Comparison of ENCODE assay signal across 9 mouse cellular contexts in the genomic region with DNA sequence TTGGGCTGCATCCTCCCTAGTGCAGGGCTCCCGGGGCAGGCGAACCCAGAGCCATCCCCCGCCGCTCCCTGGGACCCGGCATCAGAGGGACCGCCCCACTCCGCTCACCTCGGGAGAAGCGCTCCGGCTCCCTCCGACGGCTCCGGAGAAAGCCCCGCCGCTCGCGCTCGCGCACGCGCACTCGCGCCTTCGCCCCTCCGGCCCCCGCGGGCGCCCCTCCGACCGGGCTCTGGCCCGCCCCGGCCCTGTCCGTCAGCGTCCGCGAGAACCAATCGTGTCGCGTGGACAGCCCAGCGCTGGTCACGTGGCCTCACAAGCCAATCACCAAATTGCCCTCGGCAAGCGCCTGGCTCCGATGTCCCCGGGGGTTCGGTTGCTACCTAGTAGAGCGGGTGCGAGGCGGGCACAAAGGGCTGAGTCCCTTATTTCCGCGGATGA. TPM values are rescaled to one million over a fixed set of nuclear protein-coding genes. Genes with fewer than 3 reads are reported as not detected.
DNase-seq lines count a peak whose midpoint lies in the region; ATAC-seq and TF ChIP-seq lines count a peak whose summit lies in the region.
"Had no signal": no experiment of that assay in that cellular context is flagged by ENCODE, and none has a peak within 500 bp of the region (broad histone marks: within the 10 kb centered on the region; RNA-seq: fewer than 3 reads in every experiment).

Gene Tmem108 (minus strand): TSS at position 191 of the 438 bp plus-strand sequence.

- H3K4me1 ChIP-seq in intestine, postnatal 0 days (replicated peaks; ENCODE audit: control insufficient read depth, insufficient read depth, low read length), result no peaks in the 10 kb centered on the region; the same call in 1 of the 2 replicates

- peaks cover 30% of the 10 kb centered on the region for H3K27me3 ChIP-seq in intestine, postnatal 0 days (replicated peaks; ENCODE audit: control insufficient read depth, insufficient read depth, low read length)

- DNase-seq in adrenal gland, adult (ENCODE audit: inconsistent age in 2 of 2, low spot score in 1 of 2), result peak; percentile 92 to 96
- peak; percentile 95 for DNase-seq in embryo, embryonic 10.5 days (ENCODE audit: low spot score)
- DNase-seq in left cerebral cortex, postnatal 25 days (ENCODE audit: low spot score in 2 of 2), result peak; percentile 91 to 96
- DNase-seq in mesoderm, embryonic 11.5 days (ENCODE audit: low read depth, low spot score), result peak; percentile 94
- DNase-seq in right cerebral cortex, postnatal 4 days, result peak; percentile 86
- peak; percentile 78 to 89 for DNase-seq in urinary bladder, postnatal 4 days (ENCODE audit: low spot score in 2 of 2)

- peak within 1 kb of the TSS; percentile 89 for H3K4me2 ChIP-seq in intestine, postnatal 0 days (replicated peaks; ENCODE audit: low read depth)

- WGBS in intestine, postnatal 0 days, result under 1% methylated on average over 40 of the region's 51 CpGs

- no peak for TF ChIP-seq CTCF in intestine, postnatal 0 days (IDR thresholded peaks at IDR 0.05; ENCODE audit: low read depth)

- no peaks in the 10 kb centered on the region for H3K9me3 ChIP-seq in intestine, postnatal 0 days (ENCODE audit: control insufficient read depth)

- H3K36me3 ChIP-seq in intestine, postnatal 0 days (ENCODE audit: control insufficient read depth, insufficient read depth), result no peaks in the 10 kb centered on the region

- peak; percentile 71 for ATAC-seq in granulocyte monocyte progenitor cell, adult 5-6 weeks (replicated peaks; ENCODE audit: poor library complexity, severe bottlenecking)
- ATAC-seq in intestine, postnatal 0 days, result peak; percentile 84

- peak within 1 kb of the TSS; percentile 57 for H3K4me3 ChIP-seq in intestine, postnatal 0 days (ENCODE audit: low read depth, low read length)

- H3K27ac ChIP-seq in intestine, postnatal 0 days (ENCODE audit: low read depth, low read length), result no peak within 1 kb of the TSS

- intact Hi-C loops in left cerebral cortex, postnatal 25 days (cut with DNase I), result loop anchor here (2.0 to 5.0 kb wide), 2 partner anchors 86 to 235 kb away; no protein-coding TSS in a partner anchor

- peak within 1 kb of the TSS; percentile 17 for H3K9ac ChIP-seq in intestine, postnatal 0 days (ENCODE audit: low read depth, low read length)

RNA-seq across cellular contexts. Expression of gene Tmem108, which starts in this region (rescaled TPM):
- total RNA-seq in granulocyte monocyte progenitor cell, adult 5-6 weeks (2014; fragmentation: Nextera tagmentation), result 0.58 and 0.77 TPM in 2 replicates
- total RNA-seq in granulocyte monocyte progenitor cell, adult 5-6 weeks (2017), result 0.13 and 0.15 TPM in 2 replicates
- 3.3 and 3.7 TPM in 2 replicates for polyA plus RNA-seq in intestine, postnatal 0 days (2015; fragmentation: Nextera tagmentation; extraction: Ambion mirVana)
- 10 to 100 TPM; 30.4 to 31.4 TPM for total RNA-seq in left cerebral cortex, postnatal 25 days (2021)
- total RNA-seq: gastrocnemius, adult 8-10 months had no signal

Comparison
In these comparisons a context has a peak if more than half of its experiments do, and no peak if none do; other contexts are left out.
1. RNA of gene Tmem108 (total RNA-seq): 30.4 to 31.4 TPM in left cerebral cortex, postnatal 25 days; 0.13 to 0.77 TPM in granulocyte monocyte progenitor cell, adult 5-6 weeks; every median in the first group is over 10 times any median in the second.
2. Peak in ATAC-seq in granulocyte monocyte progenitor cell, adult 5-6 weeks; RNA of the gene not detected or under 1 TPM.
3. Peak in every context shown above with its lines, with median percentiles within 50 percentile points of each other: DNase-seq.